Mouse (Mus musculus) liver, adult (tissue): ENCODE results near the gene Cul5.
A peak's percentile ranks its signal among the peaks of the same experiment; 100 is the strongest.

Experiments used
- GATA4 ChIP-seq: IDR thresholded peaks from 2 replicates; pipeline ENCODE4 v1.6.1; 2014; ENCODE audit warnings: mild to moderate bottlenecking, low read length; ENCODE audit not compliant: insufficient replicate concordance

Cul5 gene

DNA sequence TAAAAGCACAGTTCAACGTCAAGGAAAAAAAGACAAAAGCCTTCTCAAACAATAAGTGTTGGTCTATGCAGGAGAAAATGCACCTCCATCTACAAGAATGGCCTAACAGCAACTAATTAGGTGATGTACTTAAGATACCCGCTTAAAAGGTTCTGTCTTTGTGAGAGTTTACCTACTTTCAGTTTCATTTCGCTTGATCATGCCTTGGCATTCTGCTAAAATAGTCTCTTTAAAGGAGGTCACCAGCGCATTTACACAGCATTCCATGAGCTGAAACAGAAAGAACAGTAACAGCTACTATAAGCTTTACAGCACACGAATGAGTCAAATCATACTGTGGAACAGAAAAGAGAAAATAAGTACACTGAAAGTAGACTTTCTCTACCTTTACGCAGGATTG, 35.0 kb downstream of the Cul5 start:
- TF ChIP-seq GATA4, result no peak

DNA sequence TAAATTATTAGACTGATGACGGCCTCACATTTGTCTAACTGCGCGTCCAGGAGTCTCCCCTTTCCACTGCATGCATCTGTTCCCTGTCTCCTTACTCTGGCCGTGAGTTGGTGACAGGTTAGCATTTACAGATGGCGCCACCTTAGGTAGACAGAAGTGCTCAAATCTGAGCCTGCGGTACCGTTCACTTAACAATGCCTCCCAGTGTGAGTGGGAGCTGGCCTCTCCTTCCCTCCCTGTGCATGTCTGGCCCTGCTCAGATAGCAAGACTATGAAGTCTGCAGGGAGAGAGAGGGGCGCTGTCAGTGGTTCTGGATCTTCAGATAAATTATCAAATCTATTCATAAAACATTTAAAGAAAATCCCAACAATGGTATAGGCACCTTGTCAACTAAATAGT, 54.6 kb downstream of the Cul5 start:
- TF ChIP-seq GATA4, result no peak

DNA sequence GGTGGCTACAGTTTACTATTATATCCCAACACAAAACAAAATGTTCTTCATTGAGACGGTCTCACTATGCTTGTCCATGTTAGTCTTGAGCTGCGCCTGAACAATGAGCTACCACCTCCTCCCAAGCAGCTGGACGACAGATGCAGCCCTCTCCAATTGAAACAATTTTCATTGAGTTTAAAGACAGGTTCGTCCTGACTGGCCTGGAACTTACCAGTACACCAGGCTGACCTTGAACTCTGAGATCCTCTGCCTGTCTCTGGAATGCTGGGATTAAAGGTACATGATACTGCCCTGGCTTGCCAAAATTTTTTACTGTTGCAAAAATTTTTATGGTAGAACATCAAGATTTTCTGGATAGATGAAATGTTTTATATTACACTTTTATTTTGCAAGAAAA, 55.5 kb downstream of the Cul5 start:
- TF ChIP-seq GATA4, result no peak

DNA sequence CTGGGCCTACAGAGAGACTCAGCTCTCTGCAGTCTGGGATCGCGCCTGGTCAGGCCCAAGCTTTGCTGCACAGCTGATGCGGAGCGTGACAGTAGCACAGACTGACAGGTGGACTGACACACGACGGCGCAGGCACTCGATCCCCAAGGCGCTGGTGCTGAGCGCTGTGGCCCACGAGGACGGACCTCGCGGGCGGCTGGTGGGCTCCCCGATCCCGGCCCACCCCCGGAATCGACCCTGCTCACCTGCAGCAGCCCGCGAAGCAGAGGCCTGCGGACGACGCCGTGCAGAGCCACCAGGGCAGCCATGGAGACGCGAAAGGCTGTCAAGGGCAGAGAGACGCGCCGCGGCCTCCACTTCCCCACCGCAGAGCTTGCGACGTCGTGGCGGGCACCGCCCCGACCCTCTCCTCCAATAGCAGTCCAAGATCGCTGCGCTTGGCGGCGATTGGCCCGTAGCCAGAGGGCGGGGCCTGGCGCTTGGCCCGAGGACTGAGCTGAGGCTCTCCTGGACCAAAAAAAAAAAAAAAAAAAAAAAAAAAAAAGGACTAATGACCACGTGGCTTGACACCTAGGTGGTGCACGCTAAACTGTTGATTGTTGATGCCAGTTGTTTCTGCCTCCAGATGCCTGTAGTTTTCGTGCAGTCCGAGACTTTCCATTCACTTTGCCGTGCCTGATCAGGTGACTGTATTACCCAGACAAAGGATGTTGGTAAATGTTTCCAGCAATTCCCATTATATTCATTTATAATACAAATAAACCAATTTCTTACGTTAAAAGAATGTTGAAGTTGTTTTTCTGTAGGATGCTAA, 59.6 kb downstream of the Cul5 start, which contains the start of gene Acat1:
TSS of gene Acat1 (minus strand) at position 415 of the 814 bp plus-strand sequence.
- no peak for TF ChIP-seq GATA4

DNA sequence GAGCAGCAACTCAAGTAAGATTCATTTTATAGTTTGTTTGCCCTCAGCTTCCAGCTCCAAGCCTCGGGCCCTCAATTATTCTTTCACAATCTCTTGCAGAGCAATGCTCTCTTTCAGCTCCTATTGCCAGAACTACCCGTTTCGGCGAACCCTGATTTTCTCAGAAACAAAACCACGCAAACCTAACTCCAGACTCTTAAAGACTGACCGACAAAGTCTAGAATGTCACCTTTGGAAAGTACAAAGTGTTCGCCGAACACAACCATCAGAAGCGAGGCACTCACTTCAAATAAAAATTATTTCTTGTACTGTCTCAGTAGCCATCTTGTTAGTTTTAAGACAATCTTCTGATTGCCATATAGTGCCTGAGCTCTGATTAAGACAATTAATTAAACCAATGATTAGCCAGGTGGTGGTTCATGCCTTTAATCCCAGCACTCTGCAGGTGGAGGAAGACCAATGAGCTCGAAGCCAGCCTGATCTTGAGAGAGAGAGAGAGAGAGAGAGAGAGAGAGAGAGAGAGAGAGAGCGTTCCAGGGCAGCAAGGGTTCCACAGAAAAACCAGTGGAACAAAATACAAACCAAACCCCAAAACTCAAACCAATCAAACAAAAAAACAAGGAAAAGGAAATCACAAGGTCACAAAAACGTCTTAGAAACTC, 60.4 kb downstream of the Cul5 start:
- TF ChIP-seq GATA4, result no peak

DNA sequence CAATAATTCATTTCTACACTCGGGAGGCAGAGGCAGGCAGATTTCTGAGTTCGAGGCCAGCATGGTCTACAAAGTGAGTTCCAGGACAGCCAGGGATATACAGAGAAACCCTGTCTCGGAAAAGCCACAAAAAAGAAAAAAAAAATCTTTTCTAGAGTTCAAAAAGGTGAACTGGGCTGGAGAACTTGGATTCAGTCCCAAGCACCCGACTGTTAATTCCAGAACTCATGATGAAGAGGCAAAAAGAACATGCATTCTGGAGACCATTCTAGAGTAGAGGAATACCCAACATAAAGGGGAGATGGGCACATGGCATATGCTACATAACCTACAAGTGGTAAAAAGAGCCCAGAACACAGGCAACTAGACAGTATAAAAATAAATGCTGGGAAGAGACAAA, 62.0 kb downstream of the Cul5 start:
- TF ChIP-seq GATA4, result no peak

DNA sequence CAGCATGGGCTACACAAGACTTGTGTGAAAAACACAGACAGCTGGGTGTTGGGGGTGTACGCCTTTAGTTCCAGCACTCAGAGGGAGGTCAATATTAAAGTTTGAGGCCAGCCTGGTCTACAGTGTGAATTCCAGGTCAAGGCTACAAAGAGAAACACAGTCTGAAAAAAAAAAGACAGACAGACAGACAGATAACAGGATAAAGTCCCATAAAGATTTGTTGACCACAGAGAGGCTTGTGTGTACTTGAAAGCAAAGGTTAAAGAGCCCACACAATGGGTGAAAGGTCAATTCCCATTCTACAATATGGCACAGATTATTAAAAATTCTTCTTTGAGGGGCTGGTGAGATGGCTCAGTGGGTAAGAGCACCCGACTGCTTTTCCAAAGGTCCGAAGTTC, 62.6 kb downstream of the Cul5 start:
- TF ChIP-seq GATA4, result peak; percentile 36; the same call in 1 of the 2 replicates

DNA sequence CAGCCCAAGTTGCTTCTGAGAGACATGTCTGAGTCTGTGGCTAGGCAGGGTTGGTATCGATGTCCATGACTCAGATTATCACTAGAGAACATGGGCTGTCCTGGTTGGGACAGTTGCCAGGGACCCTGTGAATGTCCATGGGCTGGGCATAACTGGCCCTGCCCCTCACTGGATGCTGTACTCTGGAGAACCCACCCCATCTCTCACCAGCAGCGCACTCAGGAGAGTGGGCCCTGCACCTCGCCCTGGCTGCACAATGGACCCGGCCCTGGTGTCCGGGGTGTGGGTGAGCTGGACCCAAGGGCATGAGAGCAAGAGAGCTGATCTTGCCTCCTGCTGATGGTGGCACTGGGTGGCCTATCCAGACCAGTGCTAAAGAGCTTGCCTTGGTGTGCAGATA, 64.9 kb downstream of the Cul5 start:
- TF ChIP-seq GATA4, result no peak

DNA sequence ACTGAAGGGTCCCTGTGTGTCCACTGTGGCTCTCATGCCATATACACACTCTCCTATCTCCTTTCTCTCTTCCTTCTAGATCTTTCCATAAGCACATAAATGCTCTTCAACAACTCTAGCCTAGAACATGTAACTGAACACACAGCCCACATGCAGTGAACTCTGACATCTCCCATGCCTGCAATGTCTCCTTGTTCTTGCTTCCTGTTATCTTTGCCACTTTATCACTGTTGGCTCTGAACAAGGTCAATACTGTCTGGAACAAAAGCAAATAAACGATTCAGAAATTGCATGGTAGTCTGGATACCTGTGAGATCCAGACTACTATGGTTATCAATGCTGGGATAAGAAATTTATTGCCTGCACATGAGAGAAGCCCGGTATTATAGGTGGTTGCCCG, 66.0 kb downstream of the Cul5 start:
- TF ChIP-seq GATA4, result peak; percentile 98

DNA sequence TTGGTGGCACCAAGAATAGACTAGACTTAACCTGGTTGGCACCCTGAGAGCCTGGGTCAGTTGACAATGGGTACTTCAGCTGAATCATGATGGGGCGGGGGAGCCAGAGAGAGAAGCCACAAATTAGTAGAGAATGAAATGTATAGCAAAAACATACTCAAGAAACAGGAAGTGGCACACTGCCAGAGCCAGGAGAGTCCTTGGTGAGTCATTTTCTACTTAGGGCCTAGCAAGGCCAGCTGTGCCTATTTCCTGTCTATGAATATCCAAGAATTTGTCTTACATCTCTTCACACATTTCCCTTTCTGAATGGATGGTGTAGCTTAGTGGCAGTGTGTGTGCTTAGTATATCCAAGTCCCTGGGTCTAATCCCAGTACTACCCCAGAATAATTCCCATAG, 66.4 kb downstream of the Cul5 start:
- no peak for TF ChIP-seq GATA4

DNA sequence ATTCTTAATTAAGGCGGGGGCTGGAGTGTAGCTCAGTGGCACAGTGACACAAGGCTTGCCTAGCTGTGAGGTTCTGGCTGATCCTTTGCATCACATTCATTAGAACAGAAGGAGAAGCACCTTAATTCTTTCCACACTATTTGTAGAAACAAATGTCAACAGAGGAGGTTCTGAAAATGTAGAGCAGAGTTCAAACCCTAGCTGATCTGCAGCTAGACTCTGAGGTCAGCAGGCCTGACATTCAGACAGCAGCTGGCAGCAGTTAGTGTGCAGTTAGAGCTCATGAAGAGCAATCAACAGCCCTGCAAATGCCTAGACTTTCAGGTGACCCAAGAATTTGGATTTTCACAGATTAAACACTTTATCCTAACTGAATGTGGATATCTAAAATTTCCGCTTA, 68.3 kb downstream of the Cul5 start:
- TF ChIP-seq GATA4, result no peak

DNA sequence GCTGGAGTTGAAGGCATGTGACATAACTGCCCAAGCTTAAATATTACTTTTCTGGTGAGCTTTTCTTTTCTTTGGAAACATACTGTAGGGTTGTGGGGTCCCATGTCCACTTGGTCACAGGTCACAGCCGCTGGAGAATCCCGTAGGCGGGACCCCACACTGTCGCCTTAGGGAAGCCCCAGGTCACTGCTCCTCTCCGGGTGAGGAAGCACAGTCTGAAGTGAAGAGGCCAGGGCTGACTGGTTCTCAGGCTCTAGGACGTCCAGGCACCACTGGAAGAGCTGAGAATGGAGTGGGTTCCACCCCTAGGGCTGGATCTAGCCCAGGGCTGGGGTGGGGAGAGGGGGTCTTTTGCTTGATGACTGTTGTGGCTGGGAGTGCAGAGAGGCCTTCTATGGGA, 71.2 kb downstream of the Cul5 start:
- no peak for TF ChIP-seq GATA4

DNA sequence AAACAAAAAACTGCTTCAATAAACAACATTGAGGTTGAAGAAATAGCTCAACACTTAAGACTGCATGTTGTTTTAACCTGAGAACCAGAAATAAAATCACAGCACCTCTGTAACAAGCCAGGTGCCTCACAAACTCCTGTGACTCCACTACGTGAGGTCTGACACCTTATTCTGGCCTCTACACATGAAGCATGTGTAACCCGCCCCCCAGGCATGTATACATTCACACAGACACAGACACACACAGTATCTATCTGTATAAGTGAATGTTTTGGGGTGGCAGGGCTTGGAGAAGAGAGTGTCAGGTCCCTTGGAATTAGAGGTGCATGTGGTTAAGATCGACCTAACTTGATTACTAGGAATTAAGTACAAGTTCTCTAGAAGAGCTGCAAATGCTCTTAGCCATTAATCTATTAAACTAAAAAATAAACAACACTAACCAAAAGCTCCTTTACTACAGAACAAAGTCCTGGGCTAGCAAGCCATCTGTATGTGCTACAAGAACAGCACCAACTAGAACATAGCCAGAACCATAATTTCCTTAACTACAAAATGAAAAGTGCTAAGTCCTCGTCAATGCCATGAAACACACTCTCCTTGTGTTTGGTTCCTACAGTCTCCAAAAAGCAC, 72.7 kb downstream of the Cul5 start:
- TF ChIP-seq GATA4, result no peak

DNA sequence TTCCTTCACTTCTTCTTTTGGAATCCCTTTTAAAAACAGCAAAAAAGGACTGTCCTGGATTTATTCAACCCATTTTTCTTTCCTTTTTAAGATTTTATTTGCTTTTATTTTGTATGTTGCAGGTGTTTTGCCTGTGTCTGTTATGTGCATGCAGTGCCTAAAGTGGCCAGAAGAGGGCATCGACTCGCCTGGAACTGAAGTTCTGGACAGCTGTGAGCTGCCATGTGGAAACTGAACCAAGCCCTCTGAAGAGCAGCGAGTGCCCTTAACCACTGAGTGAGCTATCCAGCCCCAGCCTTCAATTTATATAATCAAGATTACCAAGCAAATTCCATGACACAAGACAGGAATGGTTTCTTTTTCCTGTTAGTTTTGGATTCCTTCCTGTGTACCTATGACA, 75.0 kb downstream of the Cul5 start:
- no peak for TF ChIP-seq GATA4

DNA sequence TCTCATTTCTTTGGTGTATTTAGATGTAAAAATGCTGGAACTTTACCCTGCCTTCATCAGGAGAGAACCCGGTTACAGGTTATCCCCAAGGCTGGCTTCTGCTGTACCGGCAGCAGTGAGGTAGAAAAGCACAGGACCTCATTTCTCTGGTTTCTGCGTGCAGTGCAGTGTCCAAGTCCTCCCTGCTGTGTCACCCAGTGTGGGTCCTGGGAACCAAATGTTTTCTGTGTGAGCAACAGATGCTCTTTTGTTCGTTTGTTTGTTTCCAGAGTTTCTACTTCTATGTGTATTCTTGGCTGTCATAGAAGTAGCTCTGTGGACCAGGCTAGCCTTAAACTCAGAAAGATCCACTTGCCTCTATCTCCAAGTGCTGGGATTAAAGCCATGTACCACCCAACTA, 87.9 kb downstream of the Cul5 start:
- TF ChIP-seq GATA4, result no peak

DNA sequence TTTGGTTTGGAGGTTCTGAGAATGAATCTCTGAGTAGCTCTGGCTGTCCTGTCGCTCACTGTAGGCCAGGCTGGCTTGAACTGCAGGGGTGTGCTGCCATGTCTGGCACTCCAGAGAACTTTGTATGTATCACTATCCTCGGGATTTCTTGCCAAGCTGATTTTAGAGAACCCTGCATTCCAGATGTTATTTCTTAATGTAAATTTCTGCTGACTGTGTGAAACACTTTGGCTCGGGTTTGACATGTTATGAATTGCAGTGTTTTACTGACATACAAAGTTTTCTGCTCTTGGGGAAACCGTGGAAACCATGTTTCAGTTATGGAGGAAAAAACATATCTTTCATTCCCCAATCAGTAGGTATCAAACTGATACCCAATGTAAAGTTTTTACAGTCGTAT, 94.1 kb downstream of the Cul5 start:
- TF ChIP-seq GATA4, result no peak
